Mouse (Mus musculus): ENCODE results near the gene Fam71e1. TPM values are rescaled to one million over a fixed set of nuclear protein-coding genes. Genes with fewer than 3 reads are reported as not detected.

Gene Fam71e1
- 9.5 and 10.3 TPM in 2 replicates for polyA plus RNA-seq (2012; rRNA removed)

DNA sequence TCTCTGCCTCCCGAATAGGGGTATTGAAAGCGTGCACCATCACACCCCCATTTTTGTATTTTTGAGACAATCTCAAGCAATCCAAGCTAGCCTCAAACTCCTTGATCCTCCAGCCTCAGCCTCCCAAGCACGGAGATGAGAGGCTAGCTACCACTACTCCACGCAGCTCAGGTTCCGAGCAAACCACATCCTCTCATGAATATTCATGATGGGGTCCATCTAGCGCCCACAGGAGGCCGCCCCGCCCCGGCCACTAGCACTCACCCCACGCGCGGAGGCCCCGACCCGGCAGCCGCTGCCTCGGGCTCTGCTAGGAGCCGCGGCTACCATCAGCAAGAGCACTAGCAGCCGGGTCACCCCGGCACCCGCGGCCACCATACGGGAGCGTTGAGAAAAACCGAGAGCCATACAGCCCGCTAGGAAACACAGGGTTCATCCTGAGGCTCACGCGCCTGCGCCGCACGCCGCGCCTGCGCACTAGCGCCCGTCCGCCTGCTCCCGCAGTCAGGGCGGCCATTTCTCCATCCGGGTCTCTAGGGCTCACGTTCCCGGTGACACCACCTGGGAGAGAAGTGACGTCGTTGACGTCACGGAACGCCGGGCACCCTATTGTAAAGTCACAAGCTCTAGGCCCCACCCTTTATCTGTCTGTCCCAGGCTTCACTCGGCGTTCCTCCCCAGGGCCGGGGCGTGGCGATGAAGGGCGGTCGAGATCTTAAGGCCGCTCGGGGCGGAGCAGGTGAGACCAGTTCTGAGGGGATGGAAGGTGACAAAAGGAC lies at the start of gene Fam71e1, which contains the start of gene Emc10:
Gene Fam71e1 (plus strand): TSS at position 590 of the 779 bp plus-strand sequence.
Gene Emc10 (minus strand): TSS at position 538 of the 779 bp plus-strand sequence.
- WGBS, result 1% methylated on average over 53 of the region's 58 CpGs
- no peak for TF ChIP-seq CTCF (IDR thresholded peaks at IDR 0.05; ENCODE audit: insufficient read depth, low read length)
- peak; percentile 63; the same call in 1 of the 2 replicates for TF ChIP-seq POLR2A (IDR thresholded peaks at IDR 0.05; ENCODE audit: borderline replicate concordance, extremely low read depth, low read depth, low read length)
- Histone ChIP-seq H3K4me1 (ENCODE audit: control insufficient read depth, insufficient read depth, low read length) (no peaks in the 10 kb centered on the region), H3K4me3 (replicated peaks; ENCODE audit: extremely low read depth, low read depth, low read length) (peak within 1 kb of the TSS; percentile 66)
- peak; percentile 96 for DNase-seq

DNA sequence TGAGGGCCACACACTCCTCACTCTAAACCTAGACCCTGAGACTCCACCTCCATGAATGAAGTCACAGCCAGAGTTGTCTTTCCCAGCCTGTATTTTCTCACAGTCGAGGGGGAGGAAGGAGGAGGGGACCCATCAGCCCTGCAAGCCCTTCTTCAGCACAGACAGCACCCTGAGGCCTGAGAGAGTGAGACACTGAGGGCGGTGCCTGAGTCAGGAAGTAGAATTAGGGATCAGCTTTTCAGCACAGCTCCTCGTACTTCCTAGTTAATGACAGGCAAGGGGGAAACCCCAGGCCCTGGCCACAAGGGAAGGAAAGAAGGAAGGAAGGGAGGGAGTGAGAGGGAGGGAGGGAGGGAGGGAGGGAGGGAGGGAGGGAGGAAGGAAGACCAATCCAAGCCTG lies 43.1 kb upstream of the Fam71e1 start:
- no peak for DNase-seq
- TF ChIP-seq POLR2A (IDR thresholded peaks at IDR 0.05; ENCODE audit: borderline replicate concordance, extremely low read depth, low read depth, low read length), result no peak
- no peak for TF ChIP-seq CTCF (IDR thresholded peaks at IDR 0.05; ENCODE audit: insufficient read depth, low read length)
- Histone ChIP-seq H3K4me3 (replicated peaks; ENCODE audit: extremely low read depth, low read depth, low read length) (no peak overlapping the region), H3K4me1 (ENCODE audit: control insufficient read depth, insufficient read depth, low read length) (no peaks in the 10 kb centered on the region)
- 2% methylated on average over 3 of the region's 3 CpGs for WGBS

DNA sequence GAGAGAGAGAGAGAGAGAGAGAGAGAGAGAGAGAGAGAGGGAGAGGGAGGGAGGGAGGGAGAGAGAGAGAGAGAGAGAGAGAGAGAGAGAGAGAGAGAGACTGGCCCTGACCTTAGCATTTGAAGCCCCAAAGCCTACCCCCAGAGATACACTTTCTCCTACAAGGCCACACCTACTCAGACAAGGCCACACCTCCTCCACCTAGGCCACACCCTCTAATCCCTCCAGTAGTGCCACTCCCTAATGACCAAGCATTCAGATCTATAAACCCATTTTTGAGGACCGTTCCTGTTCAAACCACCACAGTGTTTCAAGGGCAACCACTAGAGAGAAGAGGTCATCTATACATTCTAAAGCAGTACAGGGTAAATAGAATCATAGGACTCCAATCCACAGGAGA lies 40.1 kb upstream of the Fam71e1 start:
- 62% methylated on average over 1 of the region's 1 CpGs for WGBS
- H3K4me3 ChIP-seq (replicated peaks; ENCODE audit: extremely low read depth, low read depth, low read length), result no peak overlapping the region
- TF ChIP-seq CTCF (IDR thresholded peaks at IDR 0.05; ENCODE audit: insufficient read depth, low read length) (no peak), POLR2A (IDR thresholded peaks at IDR 0.05; ENCODE audit: borderline replicate concordance, extremely low read depth, low read depth, low read length) (no peak)
- H3K4me1 ChIP-seq (ENCODE audit: control insufficient read depth, insufficient read depth, low read length), result no peaks in the 10 kb centered on the region
- no peak for DNase-seq

DNA sequence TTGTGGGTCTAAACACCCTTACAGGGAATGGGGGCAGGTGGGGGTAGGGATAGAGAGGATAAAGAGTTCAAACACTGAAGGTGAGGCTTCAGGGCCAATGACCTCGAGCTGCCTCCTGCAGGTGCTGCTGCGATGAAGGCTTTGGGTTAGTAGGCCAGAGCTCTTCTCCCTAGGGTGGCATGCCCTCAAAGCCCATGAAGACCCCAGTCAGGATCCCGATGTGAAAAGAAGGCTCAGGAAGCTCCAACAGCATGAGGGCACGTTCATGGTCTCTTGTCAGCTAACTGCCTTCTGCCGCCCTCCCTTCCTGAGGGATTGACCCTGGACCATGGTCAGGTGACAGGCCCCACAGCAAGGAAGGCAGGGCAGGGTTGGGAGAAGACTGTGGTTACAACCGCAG lies 36.3 kb upstream of the Fam71e1 start:
- TF ChIP-seq POLR2A (IDR thresholded peaks at IDR 0.05; ENCODE audit: borderline replicate concordance, extremely low read depth, low read depth, low read length) (no peak), CTCF (IDR thresholded peaks at IDR 0.05; ENCODE audit: insufficient read depth, low read length) (no peak)
- Histone ChIP-seq H3K4me3 (replicated peaks; ENCODE audit: extremely low read depth, low read depth, low read length) (no peak overlapping the region), H3K4me1 (ENCODE audit: control insufficient read depth, insufficient read depth, low read length) (no peaks in the 10 kb centered on the region)
- WGBS, result 67% methylated on average over 6 of the region's 6 CpGs
- DNase-seq, result no peak

DNA sequence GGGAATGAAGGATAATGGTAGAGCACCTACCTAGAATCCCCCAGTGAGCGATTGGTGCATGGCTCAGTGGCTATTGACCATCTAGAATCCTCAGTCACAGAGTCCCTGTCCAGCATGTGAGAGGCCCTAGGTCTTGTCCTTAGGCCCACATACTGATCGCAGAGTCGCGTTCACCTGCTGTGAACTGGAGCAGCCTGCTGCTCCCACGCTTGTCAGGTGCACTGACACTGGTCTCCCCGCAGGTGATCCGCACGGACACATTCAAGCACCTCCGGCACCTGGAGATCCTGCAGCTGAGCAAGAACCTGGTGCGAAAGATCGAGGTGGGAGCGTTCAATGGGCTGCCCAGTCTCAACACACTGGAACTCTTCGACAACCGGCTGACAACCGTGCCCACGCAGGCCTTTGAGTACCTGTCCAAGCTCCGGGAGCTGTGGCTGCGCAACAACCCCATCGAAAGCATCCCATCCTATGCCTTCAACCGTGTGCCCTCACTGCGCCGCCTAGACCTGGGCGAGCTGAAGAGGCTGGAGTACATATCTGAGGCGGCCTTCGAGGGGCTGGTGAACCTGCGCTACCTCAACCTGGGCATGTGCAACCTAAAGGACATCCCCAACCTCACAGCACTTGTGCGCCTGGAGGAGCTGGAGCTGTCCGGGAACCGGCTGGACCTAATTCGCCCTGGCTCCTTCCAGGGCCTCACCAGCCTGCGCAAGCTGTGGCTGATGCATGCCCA lies 35.4 kb upstream of the Fam71e1 start:
- no peak for TF ChIP-seq POLR2A (IDR thresholded peaks at IDR 0.05; ENCODE audit: borderline replicate concordance, extremely low read depth, low read depth, low read length)
- no peak for TF ChIP-seq CTCF (IDR thresholded peaks at IDR 0.05; ENCODE audit: insufficient read depth, low read length)
- no peaks in the 10 kb centered on the region for H3K4me1 ChIP-seq (ENCODE audit: control insufficient read depth, insufficient read depth, low read length)
- 72% methylated on average over 31 of the region's 31 CpGs for whole genome bisulfite sequencing
- DNase-seq, result no peak
- no peak overlapping the region for H3K4me3 ChIP-seq (replicated peaks; ENCODE audit: extremely low read depth, low read depth, low read length)

DNA sequence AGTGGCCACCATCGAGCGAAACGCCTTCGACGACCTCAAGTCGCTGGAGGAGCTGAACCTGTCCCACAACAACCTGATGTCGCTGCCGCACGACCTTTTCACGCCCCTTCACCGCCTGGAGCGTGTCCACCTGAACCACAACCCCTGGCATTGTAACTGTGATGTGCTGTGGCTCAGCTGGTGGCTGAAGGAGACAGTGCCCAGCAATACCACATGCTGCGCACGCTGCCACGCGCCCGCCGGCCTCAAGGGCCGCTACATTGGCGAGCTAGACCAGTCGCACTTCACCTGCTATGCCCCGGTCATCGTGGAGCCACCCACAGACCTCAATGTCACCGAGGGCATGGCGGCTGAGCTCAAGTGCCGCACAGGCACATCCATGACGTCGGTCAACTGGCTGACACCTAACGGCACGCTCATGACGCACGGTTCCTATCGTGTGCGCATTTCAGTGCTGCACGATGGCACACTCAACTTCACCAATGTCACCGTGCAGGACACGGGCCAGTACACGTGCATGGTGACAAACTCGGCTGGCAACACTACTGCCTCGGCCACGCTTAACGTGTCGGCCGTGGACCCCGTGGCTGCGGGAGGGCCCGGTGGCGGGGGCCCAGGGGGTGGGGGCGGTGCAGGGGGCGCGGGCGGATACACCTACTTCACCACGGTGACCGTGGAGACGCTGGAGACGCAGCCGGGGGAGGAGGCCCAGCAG lies 34.7 kb upstream of the Fam71e1 start:
- no peak for DNase-seq
- 54% methylated on average over 57 of the region's 57 CpGs for WGBS
- H3K4me3 ChIP-seq (replicated peaks; ENCODE audit: extremely low read depth, low read depth, low read length), result no peak overlapping the region
- no peaks in the 10 kb centered on the region for H3K4me1 ChIP-seq (ENCODE audit: control insufficient read depth, insufficient read depth, low read length)
- TF ChIP-seq CTCF (IDR thresholded peaks at IDR 0.05; ENCODE audit: insufficient read depth, low read length) (no peak), POLR2A (IDR thresholded peaks at IDR 0.05; ENCODE audit: borderline replicate concordance, extremely low read depth, low read depth, low read length) (no peak)

DNA sequence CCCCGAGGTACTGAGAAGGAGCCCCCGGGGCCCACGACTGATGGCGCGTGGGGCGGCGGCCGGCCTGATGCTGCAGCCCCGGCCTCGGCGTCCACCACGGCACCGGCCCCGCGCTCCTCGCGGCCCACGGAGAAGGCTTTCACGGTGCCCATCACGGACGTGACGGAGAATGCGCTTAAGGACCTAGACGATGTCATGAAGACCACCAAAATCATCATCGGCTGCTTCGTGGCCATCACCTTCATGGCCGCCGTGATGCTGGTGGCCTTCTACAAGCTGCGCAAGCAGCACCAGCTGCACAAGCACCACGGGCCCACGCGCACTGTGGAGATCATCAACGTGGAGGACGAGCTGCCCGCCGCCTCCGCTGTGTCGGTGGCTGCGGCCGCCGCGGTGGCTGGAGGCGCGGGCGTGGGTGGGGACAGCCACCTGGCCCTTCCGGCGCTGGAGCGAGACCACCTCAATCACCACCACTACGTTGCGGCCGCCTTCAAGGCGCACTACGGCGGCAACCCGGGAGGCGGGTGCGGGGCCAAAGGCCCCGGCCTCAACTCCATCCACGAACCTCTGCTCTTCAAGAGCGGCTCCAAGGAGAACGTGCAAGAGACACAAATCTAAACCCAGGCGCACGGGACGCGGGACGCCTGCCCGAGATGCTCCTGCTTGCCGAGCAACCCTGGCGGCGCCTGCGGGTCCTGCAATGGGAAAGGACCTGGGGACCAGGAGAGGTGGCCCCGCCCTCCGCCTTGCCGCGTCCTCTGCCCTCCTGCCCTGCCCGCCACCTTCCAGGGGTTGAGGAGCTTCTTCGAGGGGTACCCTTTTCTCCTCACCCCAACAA lies 33.9 kb upstream of the Fam71e1 start:
- TF ChIP-seq CTCF (IDR thresholded peaks at IDR 0.05; ENCODE audit: insufficient read depth, low read length) (no peak), POLR2A (IDR thresholded peaks at IDR 0.05; ENCODE audit: borderline replicate concordance, extremely low read depth, low read depth, low read length) (no peak)
- WGBS, result 18% methylated on average over 75 of the region's 77 CpGs
- Histone ChIP-seq H3K4me1 (ENCODE audit: control insufficient read depth, insufficient read depth, low read length) (no peaks in the 10 kb centered on the region), H3K4me3 (replicated peaks; ENCODE audit: extremely low read depth, low read depth, low read length) (no peak overlapping the region)
- no peak for DNase-seq

DNA sequence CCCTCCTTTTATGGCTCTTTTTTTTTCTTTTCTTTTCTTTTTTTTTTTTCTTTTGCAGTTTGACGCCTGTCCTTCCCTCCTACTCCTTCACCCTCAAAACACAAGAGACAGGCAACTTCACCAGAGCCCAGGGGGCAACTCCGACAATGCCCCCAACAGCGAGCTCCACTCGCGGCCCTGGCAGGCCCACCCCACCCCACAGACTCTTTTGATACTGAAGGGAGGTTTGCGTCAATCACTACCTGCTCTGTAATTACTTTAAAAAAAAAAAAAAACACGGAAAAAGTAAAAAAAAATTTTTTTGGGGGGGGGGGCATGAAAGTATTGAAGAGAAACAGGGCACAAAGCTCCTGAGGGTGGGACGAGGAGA lies 33.3 kb upstream of the Fam71e1 start:
- no peak for TF ChIP-seq CTCF (IDR thresholded peaks at IDR 0.05; ENCODE audit: insufficient read depth, low read length)
- TF ChIP-seq POLR2A (IDR thresholded peaks at IDR 0.05; ENCODE audit: borderline replicate concordance, extremely low read depth, low read depth, low read length), result no peak
- Histone ChIP-seq H3K4me1 (ENCODE audit: control insufficient read depth, insufficient read depth, low read length) (no peaks in the 10 kb centered on the region), H3K4me3 (replicated peaks; ENCODE audit: extremely low read depth, low read depth, low read length) (no peak overlapping the region)
- no peak for DNase-seq
- WGBS, result 27% methylated on average over 8 of the region's 8 CpGs
